Mouse (Mus musculus): ENCODE measurements around the gene Sgcd. TPM values are rescaled to one million over a fixed set of nuclear protein-coding genes. Genes with fewer than 3 reads are reported as not detected.
"Not testable (repeated sequence)": the region's sequence is repeated elsewhere in the genome, so short reads cannot be mapped to it uniquely, and the experiment has no call there.

Sgcd gene
- polyA plus RNA-seq, 1 experiment from 2014 or later = 3.7 TPM

GRCm38 (mm10) chr11:47568488-47568887 is 420.3 kb downstream of the Sgcd start:
- Histone ChIP-seq H3K4me2 (ENCODE audit: low read length) (no peak overlapping the region), H3K27me3 (replicated peaks; ENCODE audit: control insufficient read depth, insufficient read depth, low read length) (no peaks in the 10 kb centered on the region), H3K4me1 (replicated peaks; ENCODE audit: control insufficient read depth, insufficient read depth, low read length) (no peaks in the 10 kb centered on the region), H3K9ac (replicated peaks; ENCODE audit: low read depth, low read length) (no peak overlapping the region), H3K4me3 (replicated peaks; ENCODE audit: low read length) (no peak overlapping the region), H3K9me3 (ENCODE audit: control insufficient read depth, low read length) (no peaks in the 10 kb centered on the region), H3K36me3 (ENCODE audit: control insufficient read depth, insufficient read depth) (no peaks in the 10 kb centered on the region), H3K27ac (ENCODE audit: low read length) (no peak overlapping the region)
- ATAC-seq = no peak
- WGBS = 85% methylated on average over 1 of the region's 1 CpGs

GRCm38 (mm10) chr11:47566156-47566555 is 422.6 kb downstream of the Sgcd start:
- WGBS = 68% methylated on average over 3 of the region's 3 CpGs
- Histone ChIP-seq H3K27ac (ENCODE audit: low read length) (no peak overlapping the region), H3K4me1 (replicated peaks; ENCODE audit: control insufficient read depth, insufficient read depth, low read length) (no peaks in the 10 kb centered on the region), H3K4me3 (replicated peaks; ENCODE audit: low read length) (no peak overlapping the region), H3K4me2 (ENCODE audit: low read length) (no peak overlapping the region), H3K36me3 (ENCODE audit: control insufficient read depth, insufficient read depth) (no peaks in the 10 kb centered on the region), H3K9ac (replicated peaks; ENCODE audit: low read depth, low read length) (no peak overlapping the region), H3K9me3 (ENCODE audit: control insufficient read depth, low read length) (no peaks in the 10 kb centered on the region), H3K27me3 (replicated peaks; ENCODE audit: control insufficient read depth, insufficient read depth, low read length) (no peaks in the 10 kb centered on the region)
- ATAC-seq = no peak

DNA sequence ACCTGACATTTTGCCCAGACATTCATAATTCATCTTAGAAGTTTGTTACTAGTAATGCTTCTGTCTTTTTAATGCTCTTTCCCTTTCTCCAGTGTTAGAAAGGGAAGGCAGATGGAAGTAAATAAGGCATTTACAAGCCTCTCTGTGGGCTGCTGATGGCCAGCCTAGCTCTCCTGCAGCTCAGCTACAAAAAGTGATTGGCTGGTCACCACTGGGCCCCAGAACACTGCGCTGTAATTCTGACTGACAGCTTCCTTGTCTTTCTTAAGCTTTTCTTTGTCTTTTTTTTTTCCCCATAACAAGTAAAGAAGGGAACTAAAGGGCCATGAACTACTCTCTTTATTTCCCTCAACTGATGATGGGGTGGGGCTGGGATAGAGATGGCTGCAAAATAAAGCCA is 463.9 kb downstream of the Sgcd start:
- WGBS = 10% methylated on average over 1 of the region's 1 CpGs
- ATAC-seq = no peak
- H3K27me3 ChIP-seq (replicated peaks; ENCODE audit: control insufficient read depth, insufficient read depth, low read length) = no peaks in the 10 kb centered on the region

DNA sequence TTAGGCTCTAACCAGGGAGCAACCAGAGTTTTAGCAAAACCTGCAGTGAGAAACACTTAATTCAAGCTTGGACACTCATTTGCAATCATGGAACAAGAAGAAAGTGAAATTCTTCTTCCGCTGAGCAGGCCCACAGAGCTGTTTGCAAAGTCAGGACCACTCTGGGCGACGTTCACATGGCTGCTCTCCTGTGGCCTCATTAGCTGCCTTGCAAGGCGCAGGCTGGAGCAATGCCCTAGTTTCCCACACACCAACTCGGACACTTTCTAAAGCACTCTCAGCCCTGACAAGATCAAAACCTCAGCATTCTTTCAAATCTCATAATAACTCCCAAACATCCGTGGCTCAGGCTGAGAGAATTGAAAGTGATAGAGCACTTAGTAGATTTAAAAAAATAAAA is 480.7 kb downstream of the Sgcd start:
- H3K27me3 ChIP-seq (replicated peaks; ENCODE audit: control insufficient read depth, insufficient read depth, low read length) = no peaks in the 10 kb centered on the region
- no peak for ATAC-seq
- H3K9ac ChIP-seq (replicated peaks; ENCODE audit: low read depth, low read length) = no peak overlapping the region
- no peaks in the 10 kb centered on the region for H3K9me3 ChIP-seq (ENCODE audit: control insufficient read depth, low read length)
- WGBS = 58% methylated on average over 6 of the region's 6 CpGs
- H3K4me3 ChIP-seq (replicated peaks; ENCODE audit: low read length) = no peak overlapping the region
- no peak overlapping the region for H3K27ac ChIP-seq (ENCODE audit: low read length)
- H3K4me2 ChIP-seq (ENCODE audit: low read length) = no peak overlapping the region
- no peaks in the 10 kb centered on the region for H3K36me3 ChIP-seq (ENCODE audit: control insufficient read depth, insufficient read depth)
- H3K4me1 ChIP-seq (replicated peaks; ENCODE audit: control insufficient read depth, insufficient read depth, low read length) = no peaks in the 10 kb centered on the region

More for the DNA sequence above, 463.9 kb downstream of the Sgcd start:
- H3K9ac ChIP-seq (replicated peaks; ENCODE audit: low read depth, low read length) = no peak overlapping the region
- H3K9me3 ChIP-seq (ENCODE audit: control insufficient read depth, low read length) = no peaks in the 10 kb centered on the region
- no peak overlapping the region for H3K4me3 ChIP-seq (replicated peaks; ENCODE audit: low read length)
- no peaks in the 10 kb centered on the region for H3K36me3 ChIP-seq (ENCODE audit: control insufficient read depth, insufficient read depth)
- no peak overlapping the region for H3K27ac ChIP-seq (ENCODE audit: low read length)
- H3K4me1 ChIP-seq (replicated peaks; ENCODE audit: control insufficient read depth, insufficient read depth, low read length) = no peaks in the 10 kb centered on the region
- H3K4me2 ChIP-seq (ENCODE audit: low read length) = no peak overlapping the region

DNA sequence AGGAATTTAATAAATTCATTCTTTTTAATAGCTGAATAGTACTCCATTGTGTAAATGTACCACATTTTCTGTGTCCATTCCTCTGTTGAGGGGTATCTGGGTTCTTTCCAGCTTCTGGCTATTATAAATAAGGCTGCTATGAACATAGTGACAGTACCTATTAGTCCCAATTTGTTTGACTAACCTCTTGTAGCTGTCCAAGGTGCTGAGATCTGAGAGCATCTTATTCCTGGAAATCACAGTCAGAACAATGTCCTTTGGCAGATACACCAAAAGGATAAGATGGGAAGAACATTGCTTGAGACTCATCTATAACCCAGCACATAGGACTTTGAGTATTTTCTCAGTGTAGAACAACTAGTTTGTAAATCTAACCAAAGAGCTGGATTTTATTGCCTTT is 485.5 kb downstream of the Sgcd start:
- not testable (repeated sequence) for H3K27ac ChIP-seq (ENCODE audit: low read length); H3K9me3 ChIP-seq (ENCODE audit: control insufficient read depth, low read length); H3K4me1 ChIP-seq (replicated peaks; ENCODE audit: control insufficient read depth, insufficient read depth, low read length); ATAC-seq; H3K27me3 ChIP-seq (replicated peaks; ENCODE audit: control insufficient read depth, insufficient read depth, low read length); H3K4me2 ChIP-seq (ENCODE audit: low read length); H3K9ac ChIP-seq (replicated peaks; ENCODE audit: low read depth, low read length); H3K36me3 ChIP-seq (ENCODE audit: control insufficient read depth, insufficient read depth); H3K4me3 ChIP-seq (replicated peaks; ENCODE audit: low read length)

DNA sequence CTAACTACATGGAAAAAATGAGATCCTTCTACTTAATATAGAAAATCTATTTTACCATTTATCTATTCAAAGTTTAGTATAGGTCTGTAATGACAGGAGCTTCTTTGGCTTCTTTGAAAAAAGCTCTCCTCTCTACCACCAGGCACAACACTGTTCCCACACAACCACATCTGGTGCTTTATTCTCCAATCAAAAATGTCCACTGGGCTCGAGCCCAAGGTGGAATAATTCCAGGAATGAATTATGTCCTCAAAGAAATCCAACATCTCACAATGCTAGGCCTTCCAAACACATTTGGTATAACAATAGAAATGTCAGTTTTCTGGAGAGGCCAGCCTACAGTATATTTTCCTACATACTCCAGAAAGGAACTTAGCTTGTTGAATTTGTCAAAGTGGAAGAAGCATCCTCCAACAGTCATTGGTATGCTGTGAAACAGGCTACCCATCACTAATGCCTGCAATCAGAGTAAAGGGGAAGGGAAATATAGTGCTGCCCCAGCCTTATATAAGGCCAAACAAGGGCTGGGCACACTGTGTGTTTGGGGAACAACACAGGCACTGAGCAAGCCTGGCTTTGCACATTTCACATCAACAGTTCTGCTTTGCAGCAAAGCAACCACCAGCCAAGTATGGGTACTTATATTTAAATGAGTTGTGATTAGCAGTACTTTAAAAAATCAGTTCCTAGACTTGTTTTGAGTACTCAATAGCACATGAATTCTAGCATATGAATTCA is 515.1 kb downstream of the Sgcd start:
- Histone ChIP-seq H3K4me3 (replicated peaks; ENCODE audit: low read length) (no peak overlapping the region), H3K4me1 (replicated peaks; ENCODE audit: control insufficient read depth, insufficient read depth, low read length) (no peaks in the 10 kb centered on the region), H3K27me3 (replicated peaks; ENCODE audit: control insufficient read depth, insufficient read depth, low read length) (no peaks in the 10 kb centered on the region), H3K9ac (replicated peaks; ENCODE audit: low read depth, low read length) (no peak overlapping the region), H3K9me3 (ENCODE audit: control insufficient read depth, low read length) (no peaks in the 10 kb centered on the region), H3K27ac (ENCODE audit: low read length) (no peak overlapping the region), H3K4me2 (ENCODE audit: low read length) (no peak overlapping the region), H3K36me3 (ENCODE audit: control insufficient read depth, insufficient read depth) (no peaks in the 10 kb centered on the region)
- ATAC-seq = peak; percentile 55; the same call in 1 of the 2 replicates
- 38% methylated on average over 1 of the region's 1 CpGs for WGBS

DNA sequence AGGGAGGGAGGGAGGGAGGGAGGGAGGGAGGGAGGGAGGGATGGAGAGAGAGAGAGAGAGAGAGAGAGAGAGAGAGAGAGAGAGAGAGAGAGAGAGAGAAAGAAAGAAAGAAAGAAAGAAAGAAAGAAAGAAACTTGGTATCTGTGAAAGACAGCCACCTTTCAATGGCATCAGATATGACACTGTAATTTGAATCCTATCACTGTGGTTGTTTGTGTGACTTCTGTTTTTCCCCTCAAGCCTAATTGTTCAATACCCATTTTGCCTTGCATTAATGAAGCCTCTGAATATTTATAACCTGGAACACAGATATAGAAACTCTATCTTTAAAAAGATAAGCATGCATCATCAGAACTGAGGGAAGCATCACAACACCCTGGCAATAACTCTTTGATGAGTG is 528.1 kb downstream of the Sgcd start:
- not testable (repeated sequence) for H3K27me3 ChIP-seq (replicated peaks; ENCODE audit: control insufficient read depth, insufficient read depth, low read length); H3K27ac ChIP-seq (ENCODE audit: low read length); H3K36me3 ChIP-seq (ENCODE audit: control insufficient read depth, insufficient read depth); H3K4me2 ChIP-seq (ENCODE audit: low read length); H3K4me1 ChIP-seq (replicated peaks; ENCODE audit: control insufficient read depth, insufficient read depth, low read length); H3K9me3 ChIP-seq (ENCODE audit: control insufficient read depth, low read length); ATAC-seq; H3K9ac ChIP-seq (replicated peaks; ENCODE audit: low read depth, low read length); H3K4me3 ChIP-seq (replicated peaks; ENCODE audit: low read length)

- H3K4me3 ChIP-seq (replicated peaks; ENCODE audit: low read length) = no peak overlapping the region
- no peaks in the 10 kb centered on the region; the same call in 1 of the 2 replicates for H3K4me1 ChIP-seq (replicated peaks; ENCODE audit: control insufficient read depth, insufficient read depth, low read length)
- ATAC-seq = no peak
These were observed 528.6 kb downstream of the Sgcd start for GRCm38 (mm10) chr11:47460149-47460548.

DNA sequence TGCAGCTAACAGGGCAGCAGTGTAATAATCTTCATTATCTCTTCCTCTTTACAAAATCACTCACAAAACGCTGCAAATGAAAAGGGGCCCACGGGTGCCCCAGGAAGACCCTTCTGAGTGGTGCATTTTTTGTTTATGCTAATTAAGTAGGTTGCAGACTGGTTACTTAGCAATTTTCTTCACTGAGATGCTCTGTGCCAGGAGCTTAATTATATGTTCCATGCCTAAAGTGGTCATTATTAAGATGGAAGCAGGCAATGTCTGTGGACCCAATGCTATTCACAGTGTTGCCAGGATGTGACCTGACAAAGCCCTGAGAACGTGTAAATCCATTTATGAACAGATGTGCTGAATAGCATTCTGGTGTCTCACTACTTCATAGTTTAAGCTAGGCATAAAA is 529.6 kb downstream of the Sgcd start:
- 7% methylated on average over 3 of the region's 3 CpGs for WGBS
- H3K9ac ChIP-seq (replicated peaks; ENCODE audit: low read depth, low read length) = no peak overlapping the region
- ATAC-seq = peak; percentile 93
- H3K4me3 ChIP-seq (replicated peaks; ENCODE audit: low read length) = no peak overlapping the region
- no peaks in the 10 kb centered on the region for H3K27me3 ChIP-seq (replicated peaks; ENCODE audit: control insufficient read depth, insufficient read depth, low read length)
- no peak overlapping the region for H3K27ac ChIP-seq (ENCODE audit: low read length)
- H3K9me3 ChIP-seq (ENCODE audit: control insufficient read depth, low read length) = no peaks in the 10 kb centered on the region
- no peaks in the 10 kb centered on the region; the same call in 1 of the 2 replicates for H3K4me1 ChIP-seq (replicated peaks; ENCODE audit: control insufficient read depth, insufficient read depth, low read length)
- no peaks in the 10 kb centered on the region for H3K36me3 ChIP-seq (ENCODE audit: control insufficient read depth, insufficient read depth)
- no peak overlapping the region for H3K4me2 ChIP-seq (ENCODE audit: low read length)

More at GRCm38 (mm10) chr11:47460149-47460548, 528.6 kb downstream of the Sgcd start:
- 69% methylated on average over 2 of the region's 2 CpGs for WGBS
- Histone ChIP-seq H3K36me3 (ENCODE audit: control insufficient read depth, insufficient read depth) (no peaks in the 10 kb centered on the region), H3K27ac (ENCODE audit: low read length) (no peak overlapping the region), H3K27me3 (replicated peaks; ENCODE audit: control insufficient read depth, insufficient read depth, low read length) (no peaks in the 10 kb centered on the region), H3K4me2 (ENCODE audit: low read length) (no peak overlapping the region), H3K9ac (replicated peaks; ENCODE audit: low read depth, low read length) (no peak overlapping the region), H3K9me3 (ENCODE audit: control insufficient read depth, low read length) (no peaks in the 10 kb centered on the region)

DNA sequence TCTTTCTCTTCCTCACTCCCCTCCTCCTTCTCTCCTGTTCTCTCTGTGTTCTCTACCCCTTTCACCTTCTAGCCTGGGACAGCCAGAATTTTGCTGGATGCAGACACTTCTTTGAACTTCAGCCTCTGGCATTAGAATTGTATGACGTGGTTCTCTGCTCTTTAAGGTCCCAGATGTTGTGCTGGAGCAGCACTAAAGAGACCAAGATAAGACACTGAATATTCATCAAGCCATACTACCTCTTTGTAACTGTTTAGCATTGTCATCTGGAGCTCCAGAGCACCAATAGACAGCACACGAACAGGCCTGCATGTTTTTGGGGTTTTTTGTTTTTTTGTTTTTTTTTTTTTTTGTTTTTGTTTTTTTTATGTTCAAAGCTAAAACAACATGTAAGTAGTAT is 541.0 kb downstream of the Sgcd start:
- no peak overlapping the region for H3K4me2 ChIP-seq (ENCODE audit: low read length)
- H3K27ac ChIP-seq (ENCODE audit: low read length) = no peak overlapping the region
- no peak for ATAC-seq
- no peaks in the 10 kb centered on the region for H3K9me3 ChIP-seq (ENCODE audit: control insufficient read depth, low read length)
- H3K4me1 ChIP-seq (replicated peaks; ENCODE audit: control insufficient read depth, insufficient read depth, low read length) = no peaks in the 10 kb centered on the region
- no peak overlapping the region for H3K4me3 ChIP-seq (replicated peaks; ENCODE audit: low read length)
- no peaks in the 10 kb centered on the region for H3K27me3 ChIP-seq (replicated peaks; ENCODE audit: control insufficient read depth, insufficient read depth, low read length)
- no peaks in the 10 kb centered on the region for H3K36me3 ChIP-seq (ENCODE audit: control insufficient read depth, insufficient read depth)
- WGBS = 63% methylated on average over 2 of the region's 2 CpGs
- H3K9ac ChIP-seq (replicated peaks; ENCODE audit: low read depth, low read length) = no peak overlapping the region

All from forebrain, embryonic 16.5 days (tissue).